Mouse (Mus musculus) liver, embryonic 15.5 days (tissue): ENCODE results near the gene Dlg1. TPM values are rescaled to one million over a fixed set of nuclear protein-coding genes. Genes with fewer than 3 reads are reported as not detected.

Experiments
- ATAC-seq: fragments of 200-750 bp; cut with Nextera tagmentation; 2 replicates; pipeline ENCODE4 v1.8.0; 2017; ENCODE audit warnings: moderate number of reproducible peaks, mild to moderate bottlenecking, moderate library complexity; ENCODE audit not compliant: insufficient read depth
- H3K27ac ChIP-seq: fragments of 300-500 bp; sonication (generic); replicated peaks from 2 replicates; pipeline ENCODE4 v1.5.1; 2015; ENCODE audit warnings: mild to moderate bottlenecking, inconsistent platforms
- H3K27me3 ChIP-seq: fragments of 300-500 bp; sonication (generic); 2 replicates; pipeline ENCODE4 v1.6.1; 2015; ENCODE audit warnings: mild to moderate bottlenecking, inconsistent platforms
- H3K36me3 ChIP-seq: fragments of 300-500 bp; sonication (generic); replicated peaks from 2 replicates; pipeline ENCODE4 v1.6.1; 2015; ENCODE audit warnings: moderate library complexity, mild to moderate bottlenecking, inconsistent platforms
- H3K4me1 ChIP-seq: fragments of 300-500 bp; sonication (generic); replicated peaks from 2 replicates; pipeline ENCODE4 v1.6.1; 2015; ENCODE audit warnings: inconsistent platforms
- H3K4me2 ChIP-seq: fragments of 300-500 bp; sonication (generic); 2 replicates; pipeline ENCODE4 v1.6.1; 2015; ENCODE audit warnings: moderate library complexity, mild to moderate bottlenecking, inconsistent platforms
- H3K4me3 ChIP-seq: fragments of 300-500 bp; sonication (generic); replicated peaks from 2 replicates; pipeline ENCODE4 v1.5.1; 2015; ENCODE audit warnings: mild to moderate bottlenecking, inconsistent platforms
- H3K9ac ChIP-seq: fragments of 300-500 bp; sonication (generic); 2 replicates; pipeline ENCODE4 v1.6.1; 2015; ENCODE audit warnings: moderate library complexity, mild to moderate bottlenecking, inconsistent platforms
- H3K9me3 ChIP-seq: fragments of 300-500 bp; sonication (generic); replicated peaks from 2 replicates; pipeline ENCODE4 v1.6.1; 2016; ENCODE audit warnings: inconsistent platforms
- WGBS: fragments of 180-500 bp; shearing (Covaris S2); methylation state at CpG from one replicate; pipeline ENCODE4 v1.1.7; 2015; ENCODE audit warnings: mixed read lengths; ENCODE audit not compliant: insufficient replicate concordance; 5-methylcytosine and 5-hydroxymethylcytosine counted together
- polyA plus RNA-seq: library from polyadenylated mRNA; unstranded; fragments of >200 nt; fragmentation: Nextera tagmentation; extraction: Ambion mirVana; gene quantifications from 2 replicates; pipeline ENCODE4 v1.2.1, GENCODE M21; 2015

Gene Dlg1
- polyA plus RNA-seq, 1 experiment from 2014 or later: 6.6 TPM

GRCm38 (mm10) chr16:31737761-31738160 lies 74.5 kb downstream of the Dlg1 start:
- H3K27me3 ChIP-seq: no peaks in the 10 kb centered on the region
- no peaks in the 10 kb centered on the region for H3K36me3 ChIP-seq
- H3K9me3 ChIP-seq: no peaks in the 10 kb centered on the region
- 53% methylated on average over 3 of the region's 3 CpGs for WGBS
- H3K27ac ChIP-seq: no peak overlapping the region
- peaks cover 3% of the 10 kb centered on the region; the same call in 1 of the 2 replicates for H3K4me1 ChIP-seq
- no peak overlapping the region for H3K9ac ChIP-seq
- no peak for ATAC-seq
- H3K4me3 ChIP-seq: no peak overlapping the region
- H3K4me2 ChIP-seq: no peak overlapping the region

GRCm38 (mm10) chr16:31740271-31740670 lies 77.0 kb downstream of the Dlg1 start:
- Histone ChIP-seq H3K9ac (no peak overlapping the region), H3K4me1 (peaks cover 3% of the 10 kb centered on the region; the same call in 1 of the 2 replicates), H3K9me3 (no peaks in the 10 kb centered on the region), H3K27me3 (no peaks in the 10 kb centered on the region), H3K4me2 (no peak overlapping the region), H3K36me3 (no peaks in the 10 kb centered on the region), H3K4me3 (no peak overlapping the region), H3K27ac (no peak overlapping the region)
- 76% methylated on average over 8 of the region's 8 CpGs for WGBS
- ATAC-seq: no peak

- Histone ChIP-seq H3K4me1 (peaks cover 3% of the 10 kb centered on the region; the same call in 1 of the 2 replicates), H3K9me3 (no peaks in the 10 kb centered on the region), H3K27me3 (no peaks in the 10 kb centered on the region), H3K4me3 (no peak overlapping the region), H3K27ac (no peak overlapping the region), H3K4me2 (no peak overlapping the region), H3K9ac (no peak overlapping the region), H3K36me3 (no peaks in the 10 kb centered on the region)
- ATAC-seq: no peak
- WGBS: 73% methylated on average over 5 of the region's 5 CpGs
These were observed 77.5 kb downstream of the Dlg1 start for GRCm38 (mm10) chr16:31740704-31741103.

- H3K9me3 ChIP-seq: no peaks in the 10 kb centered on the region
- no peak overlapping the region for H3K4me2 ChIP-seq
- WGBS: 72% methylated on average over 1 of the region's 1 CpGs
- H3K36me3 ChIP-seq: peaks cover 7% of the 10 kb centered on the region
- no peaks in the 10 kb centered on the region for H3K4me1 ChIP-seq
- no peak overlapping the region for H3K27ac ChIP-seq
- H3K9ac ChIP-seq: no peak overlapping the region
- no peaks in the 10 kb centered on the region for H3K27me3 ChIP-seq
- no peak overlapping the region for H3K4me3 ChIP-seq
- no peak for ATAC-seq
These were observed 87.3 kb downstream of the Dlg1 start for GRCm38 (mm10) chr16:31750526-31750925.

- H3K9ac ChIP-seq: no peak overlapping the region
- no peaks in the 10 kb centered on the region for H3K9me3 ChIP-seq
- ATAC-seq: no peak
- H3K4me3 ChIP-seq: no peak overlapping the region
- H3K36me3 ChIP-seq: peaks cover 7% of the 10 kb centered on the region
- H3K4me2 ChIP-seq: no peak overlapping the region
- no peaks in the 10 kb centered on the region for H3K27me3 ChIP-seq
- no peaks in the 10 kb centered on the region for H3K4me1 ChIP-seq
- no peak overlapping the region for H3K27ac ChIP-seq
- 67% methylated on average over 19 of the region's 19 CpGs for WGBS
These were observed 91.2 kb downstream of the Dlg1 start for GRCm38 (mm10) chr16:31754172-31755025.

GRCm38 (mm10) chr16:31755053-31755452 lies 91.8 kb downstream of the Dlg1 start:
- Histone ChIP-seq H3K9ac (no peak overlapping the region), H3K27ac (no peak overlapping the region), H3K4me1 (no peaks in the 10 kb centered on the region), H3K27me3 (no peaks in the 10 kb centered on the region), H3K36me3 (peaks cover 7% of the 10 kb centered on the region), H3K4me2 (no peak overlapping the region), H3K9me3 (no peaks in the 10 kb centered on the region), H3K4me3 (no peak overlapping the region)
- no peak for ATAC-seq
- 84% methylated on average over 1 of the region's 1 CpGs for WGBS

- no peak overlapping the region for H3K4me2 ChIP-seq
- no peak overlapping the region for H3K4me3 ChIP-seq
- WGBS: 72% methylated on average over 5 of the region's 5 CpGs
- no peak overlapping the region for H3K9ac ChIP-seq
- H3K4me1 ChIP-seq: no peaks in the 10 kb centered on the region
- H3K27me3 ChIP-seq: no peaks in the 10 kb centered on the region
- H3K27ac ChIP-seq: no peak overlapping the region
- no peaks in the 10 kb centered on the region for H3K9me3 ChIP-seq
- H3K36me3 ChIP-seq: peaks cover 7% of the 10 kb centered on the region
- ATAC-seq: no peak
These were observed 93.2 kb downstream of the Dlg1 start for GRCm38 (mm10) chr16:31756436-31756835.

GRCm38 (mm10) chr16:31757606-31758005 lies 94.4 kb downstream of the Dlg1 start:
- H3K36me3 ChIP-seq: peaks cover 7% of the 10 kb centered on the region
- WGBS: 56% methylated on average over 1 of the region's 1 CpGs
- H3K4me2 ChIP-seq: no peak overlapping the region
- no peaks in the 10 kb centered on the region for H3K27me3 ChIP-seq
- no peak for ATAC-seq
- no peak overlapping the region for H3K27ac ChIP-seq
- H3K9me3 ChIP-seq: no peaks in the 10 kb centered on the region
- H3K4me3 ChIP-seq: no peak overlapping the region
- no peaks in the 10 kb centered on the region for H3K4me1 ChIP-seq
- H3K9ac ChIP-seq: no peak overlapping the region

- Histone ChIP-seq H3K27ac (no peak overlapping the region), H3K9ac (no peak overlapping the region), H3K4me2 (no peak overlapping the region), H3K9me3 (no peaks in the 10 kb centered on the region), H3K4me1 (no peaks in the 10 kb centered on the region), H3K36me3 (peaks cover 4% of the 10 kb centered on the region), H3K27me3 (no peaks in the 10 kb centered on the region), H3K4me3 (no peak overlapping the region)
- ATAC-seq: no peak
- 61% methylated on average over 6 of the region's 6 CpGs for WGBS
These were observed 96.2 kb downstream of the Dlg1 start for GRCm38 (mm10) chr16:31759416-31759815.

GRCm38 (mm10) chr16:31766298-31766697 lies 103.1 kb downstream of the Dlg1 start:
- Histone ChIP-seq H3K27ac (no peak overlapping the region), H3K9ac (no peak overlapping the region), H3K9me3 (no peaks in the 10 kb centered on the region), H3K36me3 (no peaks in the 10 kb centered on the region), H3K4me2 (no peak overlapping the region), H3K4me3 (no peak overlapping the region), H3K4me1 (no peaks in the 10 kb centered on the region), H3K27me3 (no peaks in the 10 kb centered on the region)
- ATAC-seq: no peak
- WGBS: 84% methylated on average over 6 of the region's 6 CpGs

- no peak overlapping the region for H3K4me3 ChIP-seq
- H3K4me1 ChIP-seq: no peaks in the 10 kb centered on the region
- no peak overlapping the region for H3K9ac ChIP-seq
- no peaks in the 10 kb centered on the region for H3K9me3 ChIP-seq
- no peaks in the 10 kb centered on the region for H3K27me3 ChIP-seq
- no peaks in the 10 kb centered on the region for H3K36me3 ChIP-seq
- ATAC-seq: no peak
- H3K4me2 ChIP-seq: no peak overlapping the region
- WGBS: 60% methylated on average over 3 of the region's 3 CpGs
- H3K27ac ChIP-seq: no peak overlapping the region
These were observed 103.5 kb downstream of the Dlg1 start for GRCm38 (mm10) chr16:31766715-31767114.

- H3K36me3 ChIP-seq: no peaks in the 10 kb centered on the region
- 73% methylated on average over 10 of the region's 10 CpGs for WGBS
- no peaks in the 10 kb centered on the region for H3K27me3 ChIP-seq
- no peaks in the 10 kb centered on the region for H3K9me3 ChIP-seq
- H3K4me1 ChIP-seq: no peaks in the 10 kb centered on the region
- H3K9ac ChIP-seq: no peak overlapping the region
- no peak for ATAC-seq
- no peak overlapping the region for H3K4me3 ChIP-seq
- H3K27ac ChIP-seq: no peak overlapping the region
- H3K4me2 ChIP-seq: no peak overlapping the region
These were observed 112.7 kb downstream of the Dlg1 start for GRCm38 (mm10) chr16:31775924-31776323.
